ENCODE assay signal across 24 mouse cellular contexts in the genomic region with DNA sequence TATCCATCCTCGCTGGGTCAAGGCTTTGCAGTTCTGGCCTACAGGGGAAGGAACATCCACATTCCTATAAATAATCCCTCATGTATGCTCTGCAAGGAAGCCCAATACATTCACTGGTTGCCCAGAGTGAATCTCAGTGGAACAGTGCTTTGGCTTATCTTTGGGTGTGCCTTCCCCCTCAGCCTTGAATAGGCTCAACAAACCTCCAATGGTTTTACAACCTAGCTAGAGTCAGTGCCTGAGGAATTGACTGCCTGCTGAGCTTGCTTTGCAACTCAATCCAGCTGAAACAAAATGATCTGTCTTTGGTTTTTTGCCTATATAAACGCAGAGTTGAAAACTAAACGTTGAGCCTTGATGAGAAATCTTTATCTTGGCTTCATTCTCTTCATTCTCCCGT.
"Had no signal": no experiment of that assay in that cellular context is flagged by ENCODE, and none has a peak within 500 bp of the region (broad histone marks: within the 10 kb centered on the region; RNA-seq: fewer than 3 reads in every experiment).

No protein-coding gene starts in this region.

- H3K27ac ChIP-seq: gastrocnemius, adult 2 months; heart, embryonic 10.5 days; hindbrain, embryonic 10.5 days; hindbrain, embryonic 12.5 days; hindbrain, embryonic 14.5 days; intestine, embryonic 15.5 days; layer of hippocampus, adult 2 months; limb, embryonic 13.5 days; limb, embryonic 15.5 days; liver, embryonic 12.5 days; liver, embryonic 14.5 days had no signal

- DNase-seq: gastrocnemius, adult 2 months; gastrocnemius, postnatal 10 days; gastrocnemius, postnatal 25 days; heart, adult 18-20 months; heart, postnatal 10 days; heart, postnatal 4 days; kidney, adult 18-20 months; kidney, adult 8-10 months; kidney, postnatal 10 days; kidney, postnatal 25 days; kidney, postnatal 4 days; layer of hippocampus, postnatal 36 days; left cerebral cortex, postnatal 4 days had no signal

- H3K4me3 ChIP-seq: gastrocnemius, adult 2 months; heart, embryonic 10.5 days; heart, embryonic 12.5 days; hindbrain, embryonic 10.5 days; hindbrain, embryonic 12.5 days; intestine, embryonic 15.5 days; layer of hippocampus, adult 2 months; limb, embryonic 13.5 days; limb, embryonic 15.5 days; liver, embryonic 12.5 days had no signal
